In genomic region chr9:54700174-54700475, GRCm38 (mm10) we compare ENCODE assay signal across 9 mouse cellular contexts. TPM values are rescaled to one million over a fixed set of nuclear protein-coding genes. Genes with fewer than 3 reads are reported as not detected.
DNase-seq lines count a peak whose midpoint lies in the region; ATAC-seq lines count a peak whose summit lies in the region.
"Had no signal": no experiment of that assay in that cellular context is flagged by ENCODE, and none has a peak within 500 bp of the region (broad histone marks: within the 10 kb centered on the region; RNA-seq: fewer than 3 reads in every experiment).

No protein-coding gene starts in this region.

- H3K36me3 ChIP-seq in heart, embryonic 12.5 days: no peaks in the 10 kb centered on the region
- H3K36me3 ChIP-seq in heart, embryonic 13.5 days: no peaks in the 10 kb centered on the region
- no peaks in the 10 kb centered on the region for H3K36me3 ChIP-seq in liver, embryonic 13.5 days
- no peaks in the 10 kb centered on the region for H3K36me3 ChIP-seq in stomach, embryonic 15.5 days

- peak overlapping the region; percentile 75 for H3K9ac ChIP-seq in heart, embryonic 12.5 days
- peak overlapping the region; percentile 93 for H3K9ac ChIP-seq in heart, embryonic 13.5 days
- peak overlapping the region; percentile 98 for H3K9ac ChIP-seq in liver, embryonic 13.5 days
- peak overlapping the region; percentile 67; the same call in 1 of the 2 replicates for H3K9ac ChIP-seq in stomach, embryonic 15.5 days

- peaks cover 45% of the 10 kb centered on the region for H3K4me1 ChIP-seq in heart, embryonic 12.5 days (replicated peaks)
- peaks cover 63% of the 10 kb centered on the region for H3K4me1 ChIP-seq in heart, embryonic 13.5 days
- H3K4me1 ChIP-seq in liver, embryonic 13.5 days (replicated peaks): peaks cover 92% of the 10 kb centered on the region
- peaks cover 13% of the 10 kb centered on the region; the same call in 1 of the 2 replicates for H3K4me1 ChIP-seq in stomach, embryonic 15.5 days

- H3K4me2 ChIP-seq in heart, embryonic 12.5 days: peak overlapping the region; percentile 84
- peak overlapping the region; percentile 92 for H3K4me2 ChIP-seq in heart, embryonic 13.5 days
- peak overlapping the region; percentile 90 for H3K4me2 ChIP-seq in liver, embryonic 13.5 days
- H3K4me2 ChIP-seq in stomach, embryonic 15.5 days: peak overlapping the region; percentile 93

- H3K27me3 ChIP-seq in heart, embryonic 12.5 days (replicated peaks): peaks cover 3% of the 10 kb centered on the region; the same call in 1 of the 2 replicates
- peaks cover 6% of the 10 kb centered on the region for H3K27me3 ChIP-seq in heart, embryonic 13.5 days (replicated peaks)
- peaks cover 33% of the 10 kb centered on the region for H3K27me3 ChIP-seq in liver, embryonic 13.5 days
- no peaks in the 10 kb centered on the region for H3K27me3 ChIP-seq in stomach, embryonic 15.5 days (replicated peaks)
- H3K27me3 ChIP-seq: Patski had no signal

- no peak for ATAC-seq in heart, embryonic 12.5 days (ENCODE audit: insufficient number of reproducible peaks, low FRiP score)
- ATAC-seq in heart, embryonic 13.5 days (ENCODE audit: extremely low read depth, insufficient number of reproducible peaks, low FRiP score, low TSS enrichment): no peak
- ATAC-seq in liver, embryonic 13.5 days (ENCODE audit: low read depth): no peak
- no peak for ATAC-seq in stomach, embryonic 15.5 days (ENCODE audit: insufficient read depth, low FRiP score, low read depth)

- peak overlapping the region; percentile 70 for H3K4me3 ChIP-seq in heart, embryonic 12.5 days
- H3K4me3 ChIP-seq in heart, embryonic 13.5 days: peak overlapping the region; percentile 79
- peak overlapping the region; percentile 88 for H3K4me3 ChIP-seq in liver, embryonic 13.5 days (replicated peaks)
- peak overlapping the region; percentile 71 for H3K4me3 ChIP-seq in stomach, embryonic 15.5 days (replicated peaks)

- intact Hi-C loops in heart, postnatal 14 days (cut with DNase I): no loop called here

- peak overlapping the region; percentile 80 for H3K27ac ChIP-seq in heart, embryonic 12.5 days (ENCODE audit: poor library complexity, severe bottlenecking)
- peak overlapping the region; percentile 90 for H3K27ac ChIP-seq in heart, embryonic 13.5 days (replicated peaks)
- peak overlapping the region; percentile 98 for H3K27ac ChIP-seq in liver, embryonic 13.5 days
- H3K27ac ChIP-seq in stomach, embryonic 15.5 days: no peak overlapping the region

- no peaks in the 10 kb centered on the region for H3K9me3 ChIP-seq in heart, embryonic 12.5 days (replicated peaks)
- no peaks in the 10 kb centered on the region for H3K9me3 ChIP-seq in heart, embryonic 13.5 days
- no peaks in the 10 kb centered on the region for H3K9me3 ChIP-seq in liver, embryonic 13.5 days (replicated peaks)
- no peaks in the 10 kb centered on the region for H3K9me3 ChIP-seq in stomach, embryonic 15.5 days

- 18% methylated on average over 9 of the region's 9 CpGs for WGBS in heart, embryonic 12.5 days
- WGBS in heart, embryonic 13.5 days: 18% methylated on average over 9 of the region's 9 CpGs
- 25% methylated on average over 9 of the region's 9 CpGs for WGBS in liver, embryonic 13.5 days (ENCODE audit: insufficient replicate concordance)
- 20% methylated on average over 9 of the region's 9 CpGs for WGBS in stomach, embryonic 15.5 days

- no peak for DNase-seq in heart, postnatal 14 days
- peak; percentile 71 for DNase-seq in Muller cell, postnatal 12 days (ENCODE audit: inconsistent ontology term)
- DNase-seq in liver, embryonic 13.5 days: no peak
- DNase-seq in B cell, adult 2 months: no peak
- DNase-seq in gastrocnemius, postnatal 10 days: no peak

RNA-seq across cellular contexts. Expression of gene Dnaja4, which starts 1.5 kb away (rescaled TPM):
- polyA plus RNA-seq in heart, embryonic 12.5 days (2016; fragmentation: Nextera tagmentation; extraction: Ambion mirVana): 29.0 and 31.1 TPM in 2 replicates
- 10 to 100 TPM; 48.2 to 51.7 TPM for total RNA-seq in heart, postnatal 14 days (2021)
- polyA plus RNA-seq in heart, embryonic 13.5 days (2015; fragmentation: Nextera tagmentation; extraction: Ambion mirVana): 23.2 and 27.2 TPM in 2 replicates
- polyA plus RNA-seq in liver, embryonic 13.5 days (2015; fragmentation: Nextera tagmentation; extraction: Ambion mirVana): 21.1 and 23.4 TPM in 2 replicates
- 5.8 and 7.3 TPM in 2 replicates for polyA plus RNA-seq in stomach, embryonic 15.5 days (2015; fragmentation: Nextera tagmentation; extraction: Ambion mirVana)
- total RNA-seq in gastrocnemius, postnatal 10 days (2021): 10 to 100 TPM; 42.3 to 48.3 TPM

RNA-seq across cellular contexts. Expression of gene Wdr61, which starts 34.2 kb away (rescaled TPM):
- polyA plus RNA-seq in heart, embryonic 12.5 days (2016; fragmentation: Nextera tagmentation; extraction: Ambion mirVana): 99.5 and 101 TPM in 2 replicates
- 10 to 100 TPM; 32.7 to 34.7 TPM for total RNA-seq in heart, postnatal 14 days (2021)
- 91.9 and 102 TPM in 2 replicates for polyA plus RNA-seq in heart, embryonic 13.5 days (2015; fragmentation: Nextera tagmentation; extraction: Ambion mirVana)
- polyA plus RNA-seq in liver, embryonic 13.5 days (2015; fragmentation: Nextera tagmentation; extraction: Ambion mirVana): 118 and 128 TPM in 2 replicates
- 147 and 164 TPM in 2 replicates for polyA plus RNA-seq in stomach, embryonic 15.5 days (2015; fragmentation: Nextera tagmentation; extraction: Ambion mirVana)
- total RNA-seq in gastrocnemius, postnatal 10 days (2021): 10 to 100 TPM; 27.6 to 32.0 TPM

RNA-seq across cellular contexts. Expression of gene Acsbg1, which starts 38.5 kb away (rescaled TPM):
- polyA plus RNA-seq in heart, embryonic 12.5 days (2016; fragmentation: Nextera tagmentation; extraction: Ambion mirVana): 0.20 TPM in 1 of 2 replicates, not detected in the other
- under 1 TPM; 0.14 to 0.27 TPM for total RNA-seq in heart, postnatal 14 days (2021)
- polyA plus RNA-seq in heart, embryonic 13.5 days (2015; fragmentation: Nextera tagmentation; extraction: Ambion mirVana): 0.09 and 0.14 TPM in 2 replicates
- polyA plus RNA-seq in liver, embryonic 13.5 days (2015; fragmentation: Nextera tagmentation; extraction: Ambion mirVana): 0.05 and 0.15 TPM in 2 replicates
- 1.9 and 3.1 TPM in 2 replicates for polyA plus RNA-seq in stomach, embryonic 15.5 days (2015; fragmentation: Nextera tagmentation; extraction: Ambion mirVana)
- total RNA-seq in gastrocnemius, postnatal 10 days (2021): under 1 TPM; 0.93 to 0.96 TPM
